Mouse (Mus musculus) gastrocnemius, adult 8-10 months (tissue): ENCODE data around the gene Prmt7. TPM values are rescaled to one million over a fixed set of nuclear protein-coding genes. Genes with fewer than 3 reads are reported as not detected.
"Not testable (repeated sequence)": the region's sequence is repeated elsewhere in the genome, so short reads cannot be mapped to it uniquely, and the experiment has no call there.

Experiments
- DNase-seq, 2 experiments: peaks; one replicate each; pipeline ENCODE4 v3.0.0; 2022; ENCODE audit warnings: low spot score in 2 of 2
- total RNA-seq, 4 experiments: library from RNA; stranded (reverse); gene quantifications; 2 replicates each; pipeline ENCODE4 v1.2.4; 2022

Prmt7 gene
- 10 to 100 TPM; 31.1 to 36.8 (median 34.2) TPM for total RNA-seq

DNA sequence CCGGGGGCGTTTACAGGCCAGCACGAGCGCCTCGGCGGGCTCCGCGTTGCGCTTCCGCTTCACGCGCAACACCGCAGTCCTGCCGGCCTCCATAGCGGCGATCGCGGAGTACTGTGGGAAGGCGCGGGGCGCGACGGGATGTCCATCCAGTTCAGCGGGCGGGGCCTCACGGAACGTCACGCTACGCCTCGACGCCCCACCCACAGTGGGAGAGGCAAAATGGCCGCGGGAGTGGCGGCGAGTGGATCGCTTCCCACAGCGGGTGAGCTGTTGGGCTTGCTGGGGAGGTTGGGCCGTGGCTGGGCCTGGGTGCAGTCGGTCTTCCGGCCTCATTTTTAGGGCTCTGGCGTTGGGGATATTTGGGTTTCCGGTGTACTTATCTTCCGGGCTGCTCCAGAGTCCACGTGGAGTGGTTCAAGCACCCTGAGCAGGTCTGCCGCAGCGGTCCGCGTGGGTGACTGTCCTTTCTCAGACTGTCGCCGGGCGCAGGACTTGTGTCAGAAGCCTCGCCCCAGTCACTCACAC is at the start of gene Prmt7, which contains the start of gene Slc7a6os:
Prmt7 (plus strand) TSS at position 116 of the 525 bp plus-strand sequence.
Slc7a6os (minus strand) TSS at position 115 of the 525 bp plus-strand sequence.
- DNase-seq = peak; percentile 88 to 90

DNA sequence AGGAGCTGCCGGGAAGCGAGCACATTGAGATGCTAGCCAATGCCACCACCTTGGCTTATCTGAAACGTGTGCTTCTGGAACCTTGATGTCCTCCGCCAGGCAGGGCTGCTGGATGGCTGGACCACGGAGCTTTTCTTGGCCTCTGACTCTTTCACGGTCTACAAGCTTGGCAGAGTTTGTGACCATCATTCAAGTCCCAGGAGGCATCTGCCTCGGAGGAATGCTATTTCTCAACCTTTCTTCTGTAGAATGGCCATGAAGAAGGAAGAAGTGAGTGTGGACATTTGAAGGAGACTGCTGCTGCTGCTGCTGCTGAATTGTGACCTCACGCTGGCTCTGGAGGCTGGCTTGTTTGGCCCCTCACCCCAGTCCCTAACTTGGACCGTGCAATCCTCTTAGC is 47.5 kb upstream of the Prmt7 start:
- no peak for DNase-seq

- DNase-seq = peak; percentile 58 to 64
Measured at GRCm38 (mm10) chr8:106165460-106165859, 45.3 kb upstream of the Prmt7 start.

- DNase-seq = peak; percentile 62 to 74
Measured at GRCm38 (mm10) chr8:106168356-106169016, 42.2 kb upstream of the Prmt7 start, which contains the start of gene Slc7a6. Gene Slc7a6 (plus strand): TSS chr8:106168857.

GRCm38 (mm10) chr8:106169017-106169933 is 41.5 kb upstream of the Prmt7 start:
- DNase-seq = no peak

- DNase-seq = no peak
Measured at GRCm38 (mm10) chr8:106169934-106170480, 40.7 kb upstream of the Prmt7 start.

- no peak for DNase-seq
Measured at GRCm38 (mm10) chr8:106173566-106173965, 37.2 kb upstream of the Prmt7 start.

- DNase-seq = no peak
Measured at GRCm38 (mm10) chr8:106176891-106177290, 33.8 kb upstream of the Prmt7 start.

DNA sequence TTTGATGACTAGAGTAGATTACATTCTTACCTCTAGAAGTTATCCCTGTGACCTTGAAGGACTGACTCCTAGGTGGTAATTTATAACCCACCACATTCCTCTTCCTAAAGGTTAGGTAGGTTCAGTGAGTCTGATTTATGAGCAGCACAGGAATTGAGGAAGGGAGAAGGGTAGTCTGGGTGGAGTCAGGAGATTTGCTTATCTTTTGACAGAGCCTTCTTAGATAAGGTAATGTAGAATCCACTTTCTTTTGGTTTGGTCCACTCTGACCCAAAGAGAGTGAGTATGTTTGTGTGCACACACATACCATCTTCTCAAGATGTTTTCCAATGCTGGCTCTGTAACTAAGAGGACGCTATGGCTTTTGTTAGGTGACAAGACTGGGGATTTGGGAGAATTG is 33.1 kb upstream of the Prmt7 start:
- no peak for DNase-seq

- no peak for DNase-seq
Measured at GRCm38 (mm10) chr8:106178428-106178827, 32.3 kb upstream of the Prmt7 start.

DNA sequence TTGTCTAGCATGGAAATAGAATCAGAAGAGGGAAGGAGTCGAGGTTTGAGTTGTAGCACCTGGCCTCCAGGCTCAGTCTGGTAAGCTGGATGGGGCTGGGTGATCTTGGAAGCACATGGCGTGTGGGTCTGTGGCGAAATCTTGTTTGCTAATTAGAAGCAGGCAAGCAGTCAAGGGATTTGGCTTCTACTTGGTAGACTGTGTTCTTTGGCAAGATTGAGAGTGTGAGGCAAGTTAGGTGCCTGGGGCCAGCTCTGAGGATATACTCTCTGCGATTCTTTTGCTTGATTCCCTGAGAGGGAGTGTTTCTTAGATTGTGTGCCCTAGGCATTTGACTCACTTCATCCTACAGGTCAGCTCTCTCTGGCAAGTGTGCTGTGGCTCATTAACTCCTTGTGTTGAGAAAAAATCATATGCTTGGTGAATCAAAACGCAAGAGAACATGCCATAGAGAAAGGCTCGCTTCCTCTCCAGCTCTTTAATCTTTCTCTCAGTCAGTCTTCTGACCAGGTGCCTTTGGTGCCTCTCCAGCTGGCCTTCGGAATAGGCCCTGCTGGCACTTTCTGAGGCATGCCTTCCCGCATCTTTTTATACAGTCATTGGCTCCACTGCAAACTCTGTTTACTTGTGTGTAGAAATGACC is 25.0 kb upstream of the Prmt7 start:
- peak; percentile 61 to 70 for DNase-seq

DNA sequence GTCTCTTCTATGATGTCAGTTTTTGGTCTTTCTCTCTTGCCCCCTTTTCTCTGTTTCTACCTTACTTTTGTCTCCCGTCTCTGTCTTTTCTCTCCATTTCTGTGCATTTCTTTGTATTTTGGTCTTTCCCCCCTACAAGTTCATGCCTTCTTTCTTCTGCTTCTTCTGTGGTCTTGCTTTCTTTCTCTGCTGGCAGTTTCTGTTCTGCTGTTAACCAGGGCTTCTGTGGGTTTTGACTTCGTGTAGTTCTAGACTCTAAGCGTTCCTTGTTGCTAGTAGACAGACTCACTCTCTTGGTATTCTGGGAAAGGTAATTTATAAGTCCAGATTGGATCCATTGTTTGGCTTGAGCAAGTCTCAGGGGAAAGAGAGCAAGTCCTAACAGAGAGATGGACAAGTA is 24.3 kb upstream of the Prmt7 start:
- no peak for DNase-seq

DNA sequence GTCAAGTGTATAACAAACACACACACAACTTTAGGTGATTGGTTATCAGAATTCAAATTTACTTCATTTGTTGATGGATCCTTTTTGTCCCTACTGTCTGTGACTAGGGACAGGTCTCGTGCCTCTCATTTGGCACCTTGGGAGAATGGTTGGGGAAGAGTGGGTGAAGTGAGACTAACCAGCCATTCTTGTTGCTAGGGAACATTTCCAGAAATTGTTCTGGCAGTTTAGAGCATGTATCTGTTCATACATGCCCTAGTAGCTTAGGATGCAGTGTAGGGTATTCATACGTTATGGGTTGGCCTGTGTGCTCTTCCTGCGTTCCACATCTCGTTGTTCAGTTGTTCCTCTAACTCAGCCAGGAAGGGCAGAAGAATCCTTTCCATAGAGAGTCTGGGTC is 21.6 kb upstream of the Prmt7 start:
- no peak for DNase-seq

DNA sequence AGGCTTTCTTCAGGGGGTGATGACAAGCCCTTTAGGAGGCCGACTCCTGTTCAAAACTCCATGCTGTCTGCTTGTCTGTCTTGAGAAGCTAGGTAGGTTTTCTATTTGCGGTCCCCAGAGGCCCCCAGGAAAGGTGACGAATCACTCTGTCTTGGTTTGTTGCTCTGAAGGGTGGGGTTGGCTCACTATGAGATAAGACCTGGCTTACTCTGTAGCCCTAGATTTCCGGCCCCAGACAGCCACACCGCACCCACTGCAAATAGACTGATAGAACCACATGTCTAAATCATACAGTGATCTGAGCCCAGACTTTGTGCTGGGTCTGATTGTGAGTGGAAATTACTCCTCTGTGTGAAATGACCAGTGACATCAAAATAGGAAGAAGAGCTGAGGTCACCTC is 19.1 kb upstream of the Prmt7 start:
- no peak for DNase-seq

DNA sequence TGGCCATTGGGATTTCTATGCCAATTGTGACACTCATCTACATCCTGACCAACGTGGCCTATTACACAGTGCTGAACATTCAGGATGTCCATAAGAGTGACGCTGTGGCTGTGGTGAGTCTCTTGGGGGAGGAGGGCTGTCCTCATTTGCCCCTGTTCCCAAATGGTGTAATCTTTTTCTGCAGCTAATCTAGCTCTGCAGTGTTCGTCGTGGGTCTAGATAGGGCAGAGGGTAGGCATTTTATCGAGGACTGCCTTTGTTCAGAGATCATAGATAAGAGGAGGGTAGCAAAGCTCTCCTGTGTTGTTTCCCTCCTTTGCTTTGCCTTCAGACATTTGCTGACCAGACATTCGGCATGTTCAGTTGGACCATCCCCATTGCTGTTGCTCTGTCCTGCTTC is 17.6 kb upstream of the Prmt7 start:
- DNase-seq = no peak

DNA sequence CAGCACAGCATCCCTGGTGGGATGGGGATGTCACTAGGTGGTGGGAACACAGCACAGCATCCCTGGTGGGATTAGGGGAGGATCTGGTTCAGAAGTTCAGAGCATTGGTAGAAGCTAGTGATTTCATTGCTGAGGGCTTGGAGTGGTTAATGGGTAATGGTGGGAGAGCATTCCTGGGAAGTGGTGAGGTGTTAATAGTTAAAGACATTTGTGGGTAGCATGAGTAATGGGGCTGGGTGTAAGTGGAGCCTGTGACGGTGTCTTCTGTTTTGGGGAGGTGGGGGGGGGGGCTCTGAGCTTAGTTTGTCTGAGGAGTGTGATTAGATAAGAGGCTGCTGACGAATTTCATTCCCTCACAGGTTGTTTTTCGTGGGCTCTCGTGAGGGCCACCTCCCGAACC is 16.7 kb upstream of the Prmt7 start:
- no peak for DNase-seq

DNA sequence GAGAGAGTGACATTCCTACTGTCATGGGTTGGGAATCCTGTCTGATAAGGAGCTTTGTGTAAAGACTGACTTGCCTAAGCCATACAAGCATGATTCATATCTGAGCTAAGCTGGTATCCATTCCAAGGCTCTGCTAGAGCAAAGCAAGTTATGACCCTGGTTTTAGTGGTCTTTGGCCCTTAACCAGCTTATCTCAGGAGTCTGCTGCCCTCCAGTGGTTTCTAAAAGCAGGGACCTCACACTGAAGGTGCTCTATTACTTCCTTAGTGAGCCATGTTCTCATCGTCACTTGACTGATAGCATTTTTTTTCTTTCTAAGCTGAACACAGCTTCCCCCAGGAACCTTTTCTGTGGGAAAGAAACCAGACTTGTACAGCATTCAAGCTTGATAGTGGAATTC is 12.0 kb upstream of the Prmt7 start:
- DNase-seq = no peak

- not testable (repeated sequence) for DNase-seq
Measured at GRCm38 (mm10) chr8:106199596-106199995, 11.1 kb upstream of the Prmt7 start.

- peak in 1 of 2 experiments; percentile 10 for DNase-seq
Measured at GRCm38 (mm10) chr8:106210035-106210731, 553 bp upstream of the Prmt7 start.

DNA sequence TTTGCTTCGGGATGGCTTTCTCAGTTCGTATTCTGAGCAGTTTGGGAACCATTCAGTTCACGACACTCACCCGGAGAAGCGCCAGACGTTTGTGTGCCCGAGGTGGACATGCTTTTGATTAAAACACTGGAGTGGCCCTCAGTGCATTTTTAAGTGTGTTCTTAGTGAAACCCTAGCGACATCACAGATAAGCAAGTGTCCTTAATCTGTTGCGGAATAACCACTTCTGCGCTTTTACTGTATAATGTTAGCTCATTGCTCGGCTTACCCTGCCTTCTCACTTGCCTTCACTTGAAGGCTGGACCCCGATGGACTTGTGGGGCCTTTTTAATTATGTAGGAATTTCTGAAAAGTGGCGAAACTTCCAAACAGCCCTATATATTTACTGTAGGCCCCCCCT is 685 bp downstream of the Prmt7 start:
- no peak for DNase-seq

DNA sequence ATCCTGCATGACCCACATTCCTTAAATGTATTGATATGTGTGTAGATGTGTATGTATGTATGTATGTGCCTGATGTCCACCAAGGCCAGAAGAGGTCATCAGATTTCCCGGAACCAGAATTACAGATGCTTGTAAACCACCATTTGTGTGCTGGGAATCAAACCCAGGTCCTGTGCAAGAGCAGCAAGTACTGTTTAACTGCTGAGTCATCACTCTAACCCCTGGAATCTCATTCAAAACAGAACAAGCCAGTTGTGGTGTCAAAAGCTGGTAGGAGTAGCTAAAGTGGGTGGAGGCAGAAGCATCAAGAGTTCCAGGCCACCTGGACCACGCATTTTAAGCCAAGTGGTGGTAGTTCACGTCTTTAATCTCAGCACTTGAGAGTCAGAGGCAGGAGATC is 3.2 kb downstream of the Prmt7 start:
- no peak for DNase-seq
